Mouse (Mus musculus) kidney, embryonic 14.5 days (tissue): Measurements from ENCODE around the gene C1qtnf7. TPM values are rescaled to one million over a fixed set of nuclear protein-coding genes. Genes with fewer than 3 reads are reported as not detected.

Experiments
- ATAC-seq: fragments of 200-750 bp; cut with Nextera tagmentation; 2 replicates; pipeline ENCODE4 v1.8.0; 2017; ENCODE audit warnings: moderate number of reproducible peaks, mild to moderate bottlenecking, moderate TSS enrichment, moderate library complexity; ENCODE audit not compliant: low FRiP score, low TSS enrichment
- H3K27ac ChIP-seq: fragments of 300-500 bp; sonication (generic); 2 replicates; pipeline ENCODE4 v1.5.1; 2014; ENCODE audit warnings: low read depth, mild to moderate bottlenecking, low read length, moderate library complexity, mixed read lengths
- H3K27me3 ChIP-seq: fragments of 300-500 bp; sonication (generic); 2 replicates; pipeline ENCODE4 v1.6.1; 2014; ENCODE audit warnings: mild to moderate bottlenecking, low read length; ENCODE audit not compliant: control insufficient read depth, insufficient read depth
- H3K36me3 ChIP-seq: fragments of 300-500 bp; sonication (generic); 2 replicates; pipeline ENCODE4 v1.6.1; 2014; ENCODE audit warnings: low read length, mixed read lengths; ENCODE audit not compliant: control insufficient read depth, insufficient read depth
- H3K4me1 ChIP-seq: fragments of 300-500 bp; sonication (generic); 2 replicates; pipeline ENCODE4 v1.6.1; 2014; ENCODE audit warnings: low read length, mixed read lengths; ENCODE audit not compliant: control insufficient read depth, insufficient read depth
- H3K4me2 ChIP-seq: fragments of 300-500 bp; sonication (generic); replicated peaks from 2 replicates; pipeline ENCODE4 v1.6.1; 2014; ENCODE audit warnings: low read depth, mild to moderate bottlenecking, low read length
- H3K4me3 ChIP-seq: fragments of 300-500 bp; sonication (generic); 2 replicates; pipeline ENCODE4 v1.5.1; 2014; ENCODE audit warnings: mild to moderate bottlenecking, low read length
- H3K9ac ChIP-seq: fragments of 300-500 bp; sonication (generic); 2 replicates; pipeline ENCODE4 v1.6.1; 2014; ENCODE audit warnings: low read depth, mild to moderate bottlenecking, low read length, moderate library complexity
- H3K9me3 ChIP-seq: fragments of 300-500 bp; sonication (generic); 2 replicates; pipeline ENCODE4 v1.6.1; 2016; ENCODE audit warnings: low read length; ENCODE audit not compliant: control insufficient read depth
- WGBS: fragments of 180-500 bp; shearing (Covaris S2); extraction: QIAGEN DNeasy Blood & Tissue Kit; methylation state at CpG from one replicate; pipeline ENCODE4 v1.1.7; 2014; 5-methylcytosine and 5-hydroxymethylcytosine counted together
- polyA plus RNA-seq: library from polyadenylated mRNA; unstranded; fragments of >200 nt; fragmentation: Nextera tagmentation; extraction: Ambion mirVana; gene quantifications from 2 replicates; pipeline ENCODE4 v1.2.1, GENCODE M21; 2014

Gene C1qtnf7
- polyA plus RNA-seq, 1 experiment from 2014 or later: 2.4 TPM

- H3K9me3 ChIP-seq: no peaks in the 10 kb centered on the region
- no peaks in the 10 kb centered on the region for H3K36me3 ChIP-seq
- no peak overlapping the region for H3K27ac ChIP-seq
- no peak overlapping the region for H3K4me2 ChIP-seq
- no peak overlapping the region for H3K9ac ChIP-seq
- no peak overlapping the region for H3K4me3 ChIP-seq
- WGBS: 72% methylated on average over 7 of the region's 7 CpGs
- H3K27me3 ChIP-seq: no peaks in the 10 kb centered on the region
- no peak for ATAC-seq
- H3K4me1 ChIP-seq: no peaks in the 10 kb centered on the region
Measured at GRCm38 (mm10) chr5:43621575-43622299, 106.4 kb downstream of the C1qtnf7 start.

- Histone ChIP-seq H3K9me3 (no peaks in the 10 kb centered on the region), H3K4me2 (no peak overlapping the region), H3K9ac (no peak overlapping the region), H3K4me1 (no peaks in the 10 kb centered on the region), H3K4me3 (no peak overlapping the region), H3K27me3 (no peaks in the 10 kb centered on the region), H3K36me3 (no peaks in the 10 kb centered on the region), H3K27ac (no peak overlapping the region)
- 63% methylated on average over 4 of the region's 4 CpGs for WGBS
- ATAC-seq: no peak
Measured at GRCm38 (mm10) chr5:43625407-43625806, 110.1 kb downstream of the C1qtnf7 start.

DNA sequence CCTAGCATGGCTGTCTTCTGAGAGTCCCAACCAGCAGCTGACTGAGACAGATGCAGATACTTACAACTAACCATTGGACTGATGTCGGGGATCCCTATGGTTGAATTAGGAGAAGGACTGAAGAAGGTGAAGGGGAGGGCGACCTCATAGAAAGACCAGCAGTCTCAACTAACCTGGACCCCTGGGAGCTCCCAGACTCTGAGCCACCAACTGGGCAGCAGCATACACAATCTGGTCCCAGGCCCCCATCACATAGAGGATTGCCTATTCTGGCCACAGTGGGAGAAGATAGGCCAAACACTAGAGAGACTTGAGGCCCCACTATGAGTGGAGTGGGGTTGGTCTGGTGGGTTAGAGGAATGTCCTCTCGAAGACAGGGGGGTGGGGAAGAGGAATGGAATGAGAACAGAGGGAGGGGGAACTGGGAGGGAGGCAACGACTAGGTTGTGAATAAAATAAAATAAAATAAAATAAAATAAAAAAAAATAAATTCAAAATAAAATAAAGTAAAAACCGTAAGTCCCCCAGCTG is 118.8 kb downstream of the C1qtnf7 start:
- 0 out of 2 replicates have a peak, but pooled peaks have one; percentile 55 for ATAC-seq
- no peak overlapping the region for H3K27ac ChIP-seq
- H3K9me3 ChIP-seq: no peaks in the 10 kb centered on the region
- H3K4me3 ChIP-seq: no peak overlapping the region
- 78% methylated on average over 5 of the region's 5 CpGs for WGBS
- no peaks in the 10 kb centered on the region for H3K27me3 ChIP-seq
- no peaks in the 10 kb centered on the region for H3K4me1 ChIP-seq
- no peak overlapping the region for H3K9ac ChIP-seq
- H3K36me3 ChIP-seq: no peaks in the 10 kb centered on the region
- H3K4me2 ChIP-seq: no peak overlapping the region

DNA sequence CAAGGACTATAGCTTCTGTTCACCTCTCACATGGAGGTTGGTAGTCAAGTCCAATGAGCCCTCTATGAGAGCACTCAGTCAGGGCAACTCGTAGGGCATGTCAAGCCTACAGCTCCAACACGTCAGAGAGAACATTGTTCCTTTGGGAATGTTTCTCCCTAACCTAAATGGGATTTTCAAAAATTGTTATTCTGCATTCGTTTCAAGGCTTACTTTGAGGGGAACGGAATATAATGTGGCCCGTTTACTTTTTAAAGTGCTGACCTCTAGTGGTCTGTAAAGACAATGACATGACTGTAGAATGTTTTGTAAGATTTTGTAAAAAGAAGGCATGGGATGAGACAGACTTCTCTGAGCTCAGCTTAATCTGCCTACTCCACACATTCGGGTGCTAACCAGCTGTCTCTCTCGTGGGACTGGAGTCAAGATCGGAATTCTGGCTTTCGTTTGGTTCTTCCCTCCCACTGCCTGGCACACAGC is 119.3 kb downstream of the C1qtnf7 start:
- H3K9ac ChIP-seq: no peak overlapping the region
- H3K36me3 ChIP-seq: no peaks in the 10 kb centered on the region
- no peak overlapping the region for H3K4me2 ChIP-seq
- no peaks in the 10 kb centered on the region for H3K4me1 ChIP-seq
- no peak overlapping the region for H3K4me3 ChIP-seq
- no peak overlapping the region for H3K27ac ChIP-seq
- peak; percentile 43; the same call in 1 of the 2 replicates for ATAC-seq
- H3K27me3 ChIP-seq: no peaks in the 10 kb centered on the region
- no peaks in the 10 kb centered on the region for H3K9me3 ChIP-seq
- WGBS: 34% methylated on average over 9 of the region's 9 CpGs

- no peak overlapping the region for H3K9ac ChIP-seq
- ATAC-seq: no peak
- no peaks in the 10 kb centered on the region for H3K4me1 ChIP-seq
- no peak overlapping the region for H3K4me2 ChIP-seq
- H3K4me3 ChIP-seq: no peak overlapping the region
- no peaks in the 10 kb centered on the region for H3K9me3 ChIP-seq
- WGBS: 38% methylated on average over 4 of the region's 4 CpGs
- H3K36me3 ChIP-seq: no peaks in the 10 kb centered on the region
- H3K27ac ChIP-seq: no peak overlapping the region
- no peaks in the 10 kb centered on the region for H3K27me3 ChIP-seq
Measured at GRCm38 (mm10) chr5:43645020-43645419, 129.7 kb downstream of the C1qtnf7 start.

DNA sequence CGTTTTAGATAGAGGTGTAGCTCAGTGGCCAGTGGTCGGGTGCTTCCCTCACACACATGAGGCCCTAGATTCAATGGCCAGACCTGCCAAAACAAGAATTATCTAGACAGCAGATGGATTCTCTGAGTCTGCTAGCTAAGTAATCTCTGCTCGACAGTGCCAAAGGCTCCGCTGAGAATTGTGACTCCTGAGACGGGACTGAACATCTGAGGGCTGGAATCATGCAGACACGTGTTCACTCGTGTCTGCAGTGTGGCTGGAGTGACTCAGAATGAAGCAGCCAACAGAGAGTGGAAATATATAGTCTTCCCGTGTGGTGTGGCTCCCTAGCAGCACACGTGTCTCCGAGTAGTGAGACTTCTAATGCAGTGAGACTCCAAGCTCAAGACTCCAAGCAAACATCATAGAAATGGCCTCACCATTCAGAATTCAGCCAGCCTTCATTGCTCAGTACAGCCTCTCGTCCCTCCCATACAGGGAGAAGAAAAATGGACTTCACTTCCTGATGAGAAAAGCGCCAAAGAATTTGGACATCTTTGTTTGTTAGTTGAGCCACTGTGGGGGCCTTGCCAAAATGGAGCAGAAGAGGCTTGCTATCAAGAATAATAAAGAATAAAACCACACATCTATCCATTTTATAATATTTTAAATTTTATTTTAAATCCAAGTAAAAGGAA is 131.9 kb downstream of the C1qtnf7 start:
- 84% methylated on average over 12 of the region's 12 CpGs for WGBS
- H3K9ac ChIP-seq: no peak overlapping the region
- no peaks in the 10 kb centered on the region for H3K36me3 ChIP-seq
- H3K27ac ChIP-seq: no peak overlapping the region
- H3K27me3 ChIP-seq: no peaks in the 10 kb centered on the region
- H3K4me2 ChIP-seq: no peak overlapping the region
- H3K9me3 ChIP-seq: no peaks in the 10 kb centered on the region
- no peaks in the 10 kb centered on the region for H3K4me1 ChIP-seq
- ATAC-seq: no peak
- H3K4me3 ChIP-seq: no peak overlapping the region

DNA sequence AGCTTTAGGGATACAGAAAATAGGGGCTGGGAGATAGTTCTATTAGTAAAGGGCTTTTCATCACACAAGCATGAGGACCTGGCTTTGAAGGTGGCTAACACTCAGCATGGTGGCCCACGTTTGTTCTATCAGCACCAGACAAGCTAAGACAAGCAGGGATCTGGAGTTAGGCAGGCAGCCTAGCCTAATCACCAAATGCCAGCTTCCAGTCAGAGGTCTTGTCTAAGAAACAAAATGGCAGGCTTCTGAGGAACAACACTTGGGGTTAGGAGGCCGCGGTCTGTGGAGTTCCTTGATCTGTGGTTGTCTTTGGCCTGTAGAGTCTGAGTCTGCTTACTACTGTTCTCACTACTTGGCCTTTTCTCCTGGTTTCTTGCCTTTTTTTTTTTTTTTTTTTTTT is 146.2 kb downstream of the C1qtnf7 start:
- H3K36me3 ChIP-seq: no peaks in the 10 kb centered on the region
- no peaks in the 10 kb centered on the region for H3K9me3 ChIP-seq
- H3K27ac ChIP-seq: peak overlapping the region; percentile 94; the same call in 1 of the 2 replicates
- 97% methylated on average over 3 of the region's 3 CpGs for WGBS
- peaks cover 15% of the 10 kb centered on the region; the same call in 1 of the 2 replicates for H3K4me1 ChIP-seq
- no peak overlapping the region for H3K4me3 ChIP-seq
- H3K4me2 ChIP-seq: peak overlapping the region; percentile 43; the same call in 1 of the 2 replicates
- no peak overlapping the region for H3K9ac ChIP-seq
- no peaks in the 10 kb centered on the region for H3K27me3 ChIP-seq
- no peak for ATAC-seq

GRCm38 (mm10) chr5:43661997-43662961 is 146.9 kb downstream of the C1qtnf7 start, which contains the start of gene Cc2d2a:
TSS of gene Cc2d2a (plus strand) at chr5:43662346.
- Histone ChIP-seq H3K27ac (peak within 1 kb of the TSS; percentile 94), H3K4me1 (peaks cover 15% of the 10 kb centered on the region; the same call in 1 of the 2 replicates), H3K27me3 (no peaks in the 10 kb centered on the region), H3K9ac (peak within 1 kb of the TSS; percentile 59), H3K9me3 (no peaks in the 10 kb centered on the region), H3K36me3 (no peaks in the 10 kb centered on the region), H3K4me2 (peak within 1 kb of the TSS; percentile 43), H3K4me3 (peak within 1 kb of the TSS; percentile 51)
- ATAC-seq: peak; percentile 82
- WGBS: 6% methylated on average over 19 of the region's 19 CpGs
